ENCODE assay signal across 24 mouse cellular contexts in the genomic region with DNA sequence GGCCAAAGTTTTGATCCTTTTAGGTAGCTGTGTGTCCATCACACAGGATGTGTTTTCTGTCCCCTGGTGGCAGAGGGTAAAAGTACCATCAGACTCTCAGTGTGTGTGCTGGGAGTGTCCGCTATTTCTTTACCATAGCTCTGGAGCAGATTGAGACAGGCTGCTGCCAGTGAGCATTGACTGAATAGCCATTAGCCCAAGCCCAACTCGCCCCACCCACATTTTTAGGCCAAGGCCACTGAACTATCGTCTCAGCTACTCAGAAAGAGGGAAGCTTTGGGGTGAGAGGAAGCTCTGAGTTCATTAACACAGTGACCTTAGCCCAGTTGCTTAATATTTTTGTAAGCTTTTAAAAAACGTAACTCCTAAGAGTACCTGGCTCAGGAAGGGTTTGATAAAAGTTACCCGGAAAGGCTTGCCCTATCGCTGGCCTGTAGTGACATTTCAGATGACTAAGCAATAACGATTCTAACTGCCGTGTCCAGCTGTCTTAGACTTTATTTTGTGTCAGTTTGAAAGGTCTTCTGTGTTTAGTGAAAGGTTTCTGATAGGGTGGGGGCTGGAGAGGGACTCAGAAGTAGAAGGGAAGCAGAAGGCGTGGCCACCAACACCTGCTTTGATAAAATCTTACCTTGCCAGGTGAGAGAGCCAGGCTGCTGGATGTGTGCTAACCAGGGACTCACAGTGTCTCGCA.
A peak's percentile ranks its signal among the peaks of the same experiment; 100 is the strongest.
DNase-seq lines count a peak whose midpoint lies in the region; ATAC-seq and TF ChIP-seq lines count a peak whose summit lies in the region.
"Had no signal": no experiment of that assay in that cellular context is flagged by ENCODE, and none has a peak within 500 bp of the region (broad histone marks: within the 10 kb centered on the region; RNA-seq: fewer than 3 reads in every experiment).

No protein-coding gene starts in this region.

- H3K4me1 ChIP-seq in hindbrain, postnatal 0 days (ENCODE audit: insufficient read depth, low read length), result no peaks in the 10 kb centered on the region
- H3K4me1 ChIP-seq: forebrain, embryonic 10.5 days; hindbrain, embryonic 15.5 days had no signal

- peak; percentile 47 for ATAC-seq in common myeloid progenitor, adult 5-6 weeks (replicated peaks; ENCODE audit: low read depth, poor library complexity, severe bottlenecking)
- ATAC-seq in hindbrain, postnatal 0 days, result no peak
- ATAC-seq: liver, postnatal 0 days; midbrain, embryonic 16.5 days; Patski had no signal

- WGBS in hindbrain, postnatal 0 days, result 85% methylated on average over 10 of the region's 10 CpGs

- peak; percentile 20 to 71 for DNase-seq in adrenal gland, adult (ENCODE audit: inconsistent age in 2 of 2, low spot score in 1 of 2)
- no peak for DNase-seq in adrenal gland, postnatal 4 days (ENCODE audit: low spot score in 2 of 2)
- DNase-seq in lung, postnatal 36 days, result peak; percentile 0
- DNase-seq in lung, postnatal 14 days, result no peak
- no peak for DNase-seq in right cerebral cortex, postnatal 10 days (ENCODE audit: low spot score in 2 of 2)
- no peak for DNase-seq in hindbrain, postnatal 0 days (ENCODE audit: low spot score)
- DNase-seq in urinary bladder, postnatal 10 days (ENCODE audit: low spot score), result no peak
- DNase-seq: cerebellum, adult 9-10 months; gastrocnemius, postnatal 14 days; heart, postnatal 14 days; kidney, adult 18-20 months; kidney, postnatal 25 days; layer of hippocampus, adult 9-11 months; liver, postnatal 0 days; right cerebral cortex, adult 18-20 months; thymus, adult 2 months had no signal

- H3K4me2 ChIP-seq in hindbrain, postnatal 0 days (ENCODE audit: low read depth, low read length), result no peak overlapping the region
- H3K4me2 ChIP-seq: heart, embryonic 11.5 days; hindbrain, embryonic 15.5 days had no signal

- H3K9me3 ChIP-seq in hindbrain, postnatal 0 days (ENCODE audit: low read length), result no peaks in the 10 kb centered on the region
- H3K9me3 ChIP-seq: forebrain, embryonic 10.5 days; hindbrain, embryonic 15.5 days had no signal

- no peak for TF ChIP-seq CTCF in hindbrain, postnatal 0 days (IDR thresholded peaks at IDR 0.05; ENCODE audit: low read depth)

- H3K9ac ChIP-seq in hindbrain, postnatal 0 days (replicated peaks; ENCODE audit: low read length), result no peak overlapping the region
- H3K9ac ChIP-seq: hindbrain, embryonic 15.5 days; liver, postnatal 0 days had no signal

- no peak overlapping the region for H3K27ac ChIP-seq in hindbrain, postnatal 0 days
- H3K27ac ChIP-seq: forebrain, embryonic 10.5 days; hindbrain, embryonic 15.5 days; macrophage had no signal

- no peaks in the 10 kb centered on the region for H3K36me3 ChIP-seq in hindbrain, postnatal 0 days (ENCODE audit: insufficient read depth, low read length)
- H3K36me3 ChIP-seq: forebrain, embryonic 10.5 days; hindbrain, embryonic 15.5 days had no signal

- H3K27me3 ChIP-seq in hindbrain, postnatal 0 days (ENCODE audit: insufficient read depth, low read length), result no peaks in the 10 kb centered on the region
- H3K27me3 ChIP-seq: CH12.LX; hindbrain, embryonic 15.5 days; Patski had no signal

- no peak overlapping the region for H3K4me3 ChIP-seq in hindbrain, postnatal 0 days (ENCODE audit: low read length)
- H3K4me3 ChIP-seq: forebrain, embryonic 10.5 days; hindbrain, embryonic 15.5 days had no signal

Comparison
In these comparisons a context has a peak if more than half of its experiments do, and no peak if none do; other contexts are left out.
1. DNase-seq: peak in adrenal gland, adult (2 of 2) and lung, postnatal 36 days (single experiment); none in adrenal gland, postnatal 4 days (0 of 2), lung, postnatal 14 days (single experiment), right cerebral cortex, postnatal 10 days (0 of 2), hindbrain, postnatal 0 days (single experiment) and urinary bladder, postnatal 10 days (single experiment).